In genomic region chr17:13481445-13482085, GRCm38 (mm10) we compare ENCODE assay signal across 14 mouse cellular contexts.
DNase-seq lines count a peak whose midpoint lies in the region; ATAC-seq and TF ChIP-seq lines count a peak whose summit lies in the region.
"Had no signal": no experiment of that assay in that cellular context is flagged by ENCODE, and none has a peak within 500 bp of the region (broad histone marks: within the 10 kb centered on the region; RNA-seq: fewer than 3 reads in every experiment).

No protein-coding gene starts in this region.

- H3K27ac ChIP-seq in hindbrain, postnatal 0 days = no peak overlapping the region
- H3K27ac ChIP-seq in hindbrain, embryonic 13.5 days = no peak overlapping the region
- H3K27ac ChIP-seq in limb, embryonic 10.5 days = peak overlapping the region; percentile 84; the same call in 1 of the 2 replicates
- H3K27ac ChIP-seq: embryonic facial prominence, embryonic 12.5 days; limb, embryonic 12.5 days had no signal

- H3K36me3 ChIP-seq in hindbrain, postnatal 0 days (ENCODE audit: insufficient read depth, low read length) = no peaks in the 10 kb centered on the region
- no peaks in the 10 kb centered on the region for H3K36me3 ChIP-seq in hindbrain, embryonic 13.5 days
- no peaks in the 10 kb centered on the region for H3K36me3 ChIP-seq in limb, embryonic 10.5 days
- H3K36me3 ChIP-seq: embryonic facial prominence, embryonic 12.5 days; limb, embryonic 12.5 days had no signal

- no peak overlapping the region for H3K4me2 ChIP-seq in hindbrain, postnatal 0 days (ENCODE audit: low read depth, low read length)
- H3K4me2 ChIP-seq in hindbrain, embryonic 13.5 days = no peak overlapping the region
- H3K4me2 ChIP-seq: embryonic facial prominence, embryonic 12.5 days; heart, embryonic 11.5 days; limb, embryonic 12.5 days had no signal

- peak; percentile 31 for DNase-seq in hindbrain, postnatal 0 days (ENCODE audit: low spot score)
- peak; percentile 64 for DNase-seq in A20 (ENCODE audit: low read depth, low spot score)
- peak; percentile 45 for DNase-seq in brain, adult 2 months (ENCODE audit: low read depth, low spot score)
- no peak for DNase-seq in limb, embryonic 10.5 days (ENCODE audit: low spot score)
- DNase-seq in urinary bladder, adult 2 months (ENCODE audit: low spot score) = no peak
- DNase-seq in lung, postnatal 25 days (ENCODE audit: low spot score) = no peak
- DNase-seq: adrenal gland, postnatal 14 days; cerebellum, adult 18-20 months; kidney, postnatal 14 days; lung, postnatal 14 days had no signal

- no peak for TF ChIP-seq CTCF in hindbrain, postnatal 0 days (IDR thresholded peaks at IDR 0.05; ENCODE audit: low read depth)

- no peak overlapping the region for H3K9ac ChIP-seq in hindbrain, postnatal 0 days (replicated peaks; ENCODE audit: low read length)
- H3K9ac ChIP-seq in hindbrain, embryonic 13.5 days = no peak overlapping the region
- H3K9ac ChIP-seq: embryonic facial prominence, embryonic 12.5 days; limb, embryonic 12.5 days had no signal

- no peak overlapping the region for H3K4me3 ChIP-seq in hindbrain, postnatal 0 days (ENCODE audit: low read length)
- H3K4me3 ChIP-seq in hindbrain, embryonic 13.5 days = no peak overlapping the region
- H3K4me3 ChIP-seq in limb, embryonic 10.5 days = no peak overlapping the region
- H3K4me3 ChIP-seq: embryonic facial prominence, embryonic 12.5 days; limb, embryonic 12.5 days had no signal

- H3K4me1 ChIP-seq in hindbrain, postnatal 0 days (ENCODE audit: insufficient read depth, low read length) = no peaks in the 10 kb centered on the region
- peaks cover 21% of the 10 kb centered on the region for H3K4me1 ChIP-seq in hindbrain, embryonic 13.5 days (replicated peaks)
- peaks cover 36% of the 10 kb centered on the region for H3K4me1 ChIP-seq in limb, embryonic 10.5 days

- no peaks in the 10 kb centered on the region for H3K27me3 ChIP-seq in hindbrain, postnatal 0 days (ENCODE audit: insufficient read depth, low read length)
- H3K27me3 ChIP-seq in hindbrain, embryonic 13.5 days = no peaks in the 10 kb centered on the region
- H3K27me3 ChIP-seq in limb, embryonic 10.5 days (ENCODE audit: low read depth, poor library complexity, severe bottlenecking) = no peaks in the 10 kb centered on the region
- H3K27me3 ChIP-seq: embryonic facial prominence, embryonic 12.5 days; limb, embryonic 12.5 days had no signal

- no peaks in the 10 kb centered on the region for H3K9me3 ChIP-seq in hindbrain, postnatal 0 days (ENCODE audit: low read length)
- no peaks in the 10 kb centered on the region for H3K9me3 ChIP-seq in hindbrain, embryonic 13.5 days
- H3K9me3 ChIP-seq in limb, embryonic 10.5 days (replicated peaks) = no peaks in the 10 kb centered on the region
- H3K9me3 ChIP-seq: embryonic facial prominence, embryonic 12.5 days; limb, embryonic 12.5 days had no signal

- peak; percentile 77 for ATAC-seq in hindbrain, postnatal 0 days
- ATAC-seq in hindbrain, embryonic 13.5 days (ENCODE audit: low FRiP score) = no peak

- WGBS in hindbrain, postnatal 0 days = 55% methylated on average over 7 of the region's 7 CpGs
- 75% methylated on average over 7 of the region's 7 CpGs for WGBS in hindbrain, embryonic 13.5 days
- 91% methylated on average over 7 of the region's 7 CpGs for WGBS in limb, embryonic 10.5 days

Comparison
In these comparisons a context has a peak if more than half of its experiments do, and no peak if none do; other contexts are left out.
1. DNase-seq: peak in hindbrain, postnatal 0 days (single experiment), A20 (single experiment) and brain, adult 2 months (single experiment); none in limb, embryonic 10.5 days (single experiment), urinary bladder, adult 2 months (single experiment) and lung, postnatal 25 days (single experiment).